Mouse (Mus musculus) intestine, embryonic 16.5 days (tissue): ENCODE data around the gene Rreb1. TPM values are rescaled to one million over a fixed set of nuclear protein-coding genes. Genes with fewer than 3 reads are reported as not detected.

ENCODE experiments used
- ATAC-seq: fragments of 200-750 bp; cut with Nextera tagmentation; 2 replicates; pipeline ENCODE4 v1.8.0; 2017; ENCODE audit warnings: moderate TSS enrichment, moderate library complexity
- H3K27ac ChIP-seq: fragments of 300-500 bp; sonication (generic); 2 replicates; pipeline ENCODE4 v1.5.1; 2014; ENCODE audit warnings: mild to moderate bottlenecking, low read length
- H3K27me3 ChIP-seq: fragments of 300-500 bp; sonication (generic); replicated peaks from 2 replicates; pipeline ENCODE4 v1.6.1; 2014; ENCODE audit warnings: low read length, control low read depth, mixed read lengths; ENCODE audit not compliant: control insufficient read depth, insufficient read depth
- H3K36me3 ChIP-seq: fragments of 300-500 bp; sonication (generic); 2 replicates; pipeline ENCODE4 v1.6.1; 2014; ENCODE audit warnings: low read length, control low read depth; ENCODE audit not compliant: control insufficient read depth, insufficient read depth
- H3K4me1 ChIP-seq: fragments of 300-500 bp; sonication (generic); 2 replicates; pipeline ENCODE4 v1.6.1; 2014; ENCODE audit warnings: low read length, control low read depth, mixed read lengths; ENCODE audit not compliant: control insufficient read depth, insufficient read depth
- H3K4me2 ChIP-seq: fragments of 300-500 bp; sonication (generic); 2 replicates; pipeline ENCODE4 v1.6.1; 2014; ENCODE audit warnings: low read depth, low read length, control low read depth
- H3K4me3 ChIP-seq: fragments of 300-500 bp; sonication (generic); 2 replicates; pipeline ENCODE4 v1.5.1; 2014; ENCODE audit warnings: mild to moderate bottlenecking, low read length
- H3K9ac ChIP-seq: fragments of 300-500 bp; sonication (generic); 2 replicates; pipeline ENCODE4 v1.6.1; 2014; ENCODE audit warnings: low read depth, low read length
- H3K9me3 ChIP-seq: fragments of 300-500 bp; sonication (generic); 2 replicates; pipeline ENCODE4 v1.6.1; 2016; ENCODE audit warnings: low read length, control low read depth; ENCODE audit not compliant: control insufficient read depth
- WGBS: fragments of 180-500 bp; shearing (Covaris S2); extraction: QIAGEN DNeasy Blood & Tissue Kit; methylation state at CpG from one replicate; pipeline ENCODE4 v1.1.7; 2014; 5-methylcytosine and 5-hydroxymethylcytosine counted together
- polyA plus RNA-seq: library from polyadenylated mRNA; unstranded; fragments of >200 nt; fragmentation: Nextera tagmentation; extraction: Ambion mirVana; gene quantifications from 2 replicates; pipeline ENCODE4 v1.2.1, GENCODE M21; 2015

The Rreb1 gene
- polyA plus RNA-seq, 1 experiment from 2014 or later: 13.7 TPM

- no peak for ATAC-seq
- no peak overlapping the region for H3K9ac ChIP-seq
- peaks cover 3% of the 10 kb centered on the region; the same call in 1 of the 2 replicates for H3K9me3 ChIP-seq
- H3K27ac ChIP-seq: no peak overlapping the region
- 88% methylated on average over 7 of the region's 7 CpGs for WGBS
- H3K4me1 ChIP-seq: peaks cover 13% of the 10 kb centered on the region
- no peaks in the 10 kb centered on the region for H3K36me3 ChIP-seq
- H3K4me2 ChIP-seq: no peak overlapping the region
- H3K27me3 ChIP-seq: no peaks in the 10 kb centered on the region
- H3K4me3 ChIP-seq: no peak overlapping the region
Observed at GRCm38 (mm10) chr13:37959936-37960335, 181.7 kb downstream of the Rreb1 start.

DNA sequence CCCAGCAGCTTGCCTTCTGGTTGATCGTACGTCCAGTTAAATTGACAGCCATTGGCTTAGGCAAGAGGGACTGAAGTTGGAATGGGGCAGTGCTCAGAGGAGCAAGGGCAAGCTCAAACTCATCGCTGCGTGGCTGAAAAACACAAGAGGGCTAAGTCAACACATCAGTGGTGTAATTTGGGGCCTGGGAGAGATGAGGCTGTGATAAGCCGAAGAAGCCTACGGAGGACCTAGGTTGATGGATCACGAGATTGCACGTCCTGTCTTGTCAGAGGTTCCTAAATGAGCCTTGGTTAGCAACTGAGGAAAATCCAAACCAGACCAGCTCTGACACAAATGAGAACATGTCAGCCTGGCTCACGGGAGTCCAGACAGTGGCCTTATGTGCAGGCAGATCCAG, 184.3 kb downstream of the Rreb1 start:
- Histone ChIP-seq H3K9ac (no peak overlapping the region), H3K27me3 (no peaks in the 10 kb centered on the region), H3K9me3 (0 out of 2 replicates have a peak, but pooled peaks cover 3% of the 10 kb centered on the region), H3K4me3 (no peak overlapping the region), H3K27ac (no peak overlapping the region), H3K4me2 (no peak overlapping the region), H3K4me1 (peaks cover 39% of the 10 kb centered on the region), H3K36me3 (no peaks in the 10 kb centered on the region)
- no peak for ATAC-seq
- WGBS: 86% methylated on average over 9 of the region's 9 CpGs

GRCm38 (mm10) chr13:37963354-37964007, 185.3 kb downstream of the Rreb1 start:
- no peaks in the 10 kb centered on the region for H3K27me3 ChIP-seq
- H3K9me3 ChIP-seq: 0 out of 2 replicates have a peak, but pooled peaks cover 1% of the 10 kb centered on the region
- H3K36me3 ChIP-seq: no peaks in the 10 kb centered on the region
- ATAC-seq: peak; percentile 35
- peak overlapping the region; percentile 64 for H3K4me2 ChIP-seq
- WGBS: under 1% methylated on average over 12 of the region's 12 CpGs
- H3K9ac ChIP-seq: peak overlapping the region; percentile 64
- H3K27ac ChIP-seq: no peak overlapping the region
- peak overlapping the region; percentile 49 for H3K4me3 ChIP-seq
- peaks cover 39% of the 10 kb centered on the region for H3K4me1 ChIP-seq

- Histone ChIP-seq H3K4me2 (peak overlapping the region; percentile 64), H3K4me3 (peak overlapping the region; percentile 49; the same call in 1 of the 2 replicates), H3K27me3 (no peaks in the 10 kb centered on the region), H3K27ac (no peak overlapping the region), H3K36me3 (no peaks in the 10 kb centered on the region), H3K9ac (peak overlapping the region; percentile 64), H3K4me1 (peaks cover 39% of the 10 kb centered on the region), H3K9me3 (no peaks in the 10 kb centered on the region)
- WGBS: 56% methylated on average over 20 of the region's 20 CpGs
- no peak for ATAC-seq
Observed at GRCm38 (mm10) chr13:37964128-37965087, 186.2 kb downstream of the Rreb1 start.

DNA sequence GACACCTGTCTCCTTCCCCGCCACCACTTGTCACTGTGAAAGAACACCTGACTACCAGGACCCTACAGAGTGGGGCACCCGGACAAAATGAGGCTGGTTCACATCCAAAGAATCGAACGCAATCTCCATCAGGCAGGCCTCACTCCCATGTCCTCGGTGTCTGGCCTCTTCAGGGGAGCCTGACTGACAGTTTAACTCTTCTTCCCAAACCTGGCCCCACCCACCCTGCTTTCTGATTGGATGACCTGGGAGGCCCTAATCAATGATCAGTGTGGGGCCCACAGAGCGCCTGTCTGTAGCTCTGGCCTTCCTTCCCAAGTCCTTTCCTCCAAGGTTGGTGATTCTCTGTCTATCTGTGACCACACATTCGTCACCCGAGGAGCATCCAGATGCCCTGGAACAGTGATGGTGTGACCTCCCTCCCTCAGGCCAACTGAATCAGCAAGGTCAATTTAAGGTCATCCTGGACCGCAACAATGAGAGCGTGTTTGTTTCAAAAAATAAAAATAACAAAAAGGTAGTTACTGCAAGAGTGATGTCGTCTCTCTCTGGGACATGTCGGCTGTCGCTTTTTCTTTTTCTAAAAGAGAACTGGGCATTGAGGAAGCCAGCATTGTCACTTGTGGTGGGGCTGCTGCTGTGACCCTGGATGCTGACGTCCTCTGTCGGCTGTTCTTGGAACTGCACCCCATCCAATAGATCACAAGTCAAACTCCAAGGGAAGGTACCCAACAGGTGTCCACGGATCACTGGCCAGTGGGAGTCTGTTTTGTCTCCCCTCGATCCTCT, 187.1 kb downstream of the Rreb1 start:
- H3K4me2 ChIP-seq: no peak overlapping the region
- no peak overlapping the region for H3K27ac ChIP-seq
- no peak overlapping the region for H3K4me3 ChIP-seq

GRCm38 (mm10) chr13:37966256-37967051, 188.3 kb downstream of the Rreb1 start:
- no peaks in the 10 kb centered on the region for H3K27me3 ChIP-seq
- no peaks in the 10 kb centered on the region for H3K9me3 ChIP-seq
- no peak overlapping the region for H3K4me3 ChIP-seq
- no peak for ATAC-seq
- 66% methylated on average over 15 of the region's 15 CpGs for WGBS
- no peak overlapping the region for H3K4me2 ChIP-seq
- H3K27ac ChIP-seq: no peak overlapping the region
- no peak overlapping the region for H3K9ac ChIP-seq
- H3K36me3 ChIP-seq: no peaks in the 10 kb centered on the region
- peaks cover 44% of the 10 kb centered on the region for H3K4me1 ChIP-seq

More for the DNA sequence above, 187.1 kb downstream of the Rreb1 start:
- Histone ChIP-seq H3K27me3 (no peaks in the 10 kb centered on the region), H3K9ac (no peak overlapping the region), H3K4me1 (peaks cover 39% of the 10 kb centered on the region), H3K36me3 (no peaks in the 10 kb centered on the region), H3K9me3 (no peaks in the 10 kb centered on the region)
- ATAC-seq: peak; percentile 31
- WGBS: 53% methylated on average over 17 of the region's 17 CpGs

GRCm38 (mm10) chr13:37967052-37967437, 188.8 kb downstream of the Rreb1 start:
- no peaks in the 10 kb centered on the region for H3K36me3 ChIP-seq
- 43% methylated on average over 12 of the region's 12 CpGs for WGBS
- H3K4me1 ChIP-seq: peaks cover 44% of the 10 kb centered on the region
- H3K9me3 ChIP-seq: no peaks in the 10 kb centered on the region
- no peak overlapping the region for H3K27ac ChIP-seq
- H3K4me2 ChIP-seq: no peak overlapping the region
- no peak overlapping the region for H3K9ac ChIP-seq
- no peaks in the 10 kb centered on the region for H3K27me3 ChIP-seq
- no peak overlapping the region for H3K4me3 ChIP-seq
- no peak for ATAC-seq

DNA sequence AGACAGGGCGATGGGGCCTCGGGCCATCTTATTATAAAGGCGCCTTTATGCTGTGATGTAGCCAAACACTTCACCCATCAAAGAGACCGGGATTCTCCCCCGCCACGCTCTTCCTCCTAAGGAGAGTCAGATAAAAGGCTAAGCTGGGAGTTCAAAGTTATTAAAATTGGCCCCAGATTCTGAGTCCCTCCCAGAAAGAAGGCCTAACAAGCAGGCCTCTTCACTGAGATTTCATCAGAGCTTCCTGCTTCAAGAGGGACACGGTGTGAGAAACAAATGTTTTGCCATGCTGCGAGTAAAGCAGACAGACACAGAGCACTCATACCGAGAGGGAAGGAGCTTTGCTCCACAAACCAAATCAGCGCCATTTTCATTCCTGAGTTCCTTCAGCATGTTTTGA, 189.4 kb downstream of the Rreb1 start:
- 65% methylated on average over 10 of the region's 10 CpGs for WGBS
- Histone ChIP-seq H3K9me3 (no peaks in the 10 kb centered on the region), H3K27me3 (no peaks in the 10 kb centered on the region), H3K4me3 (no peak overlapping the region), H3K36me3 (no peaks in the 10 kb centered on the region), H3K4me2 (no peak overlapping the region), H3K9ac (no peak overlapping the region), H3K4me1 (peaks cover 44% of the 10 kb centered on the region), H3K27ac (no peak overlapping the region)
- no peak for ATAC-seq
